Mouse (Mus musculus) B cell, adult 67 days (primary cell): ENCODE data around the gene Eri2. TPM values are rescaled to one million over a fixed set of nuclear protein-coding genes. Genes with fewer than 3 reads are reported as not detected.

ENCODE experiments used
- total RNA-seq, 2 experiments: library from RNA; stranded (reverse); gene quantifications; 4 replicates each; pipeline ENCODE4 v1.2.4; 2023

Gene Eri2
- 1 to 10 TPM; 4.7 to 6.2 TPM for total RNA-seq

GRCm38 (mm10) chr7:119793586-119794250, at the start of gene Eri2, which contains the start of gene Rexo5:
Gene Eri2, minus strand, starts transcription at chr7:119794058.
Gene Rexo5, plus strand, starts transcription at chr7:119794006.

GRCm38 (mm10) chr7:119760527-119760951, 33.3 kb downstream of the Eri2 start, which contains the start of gene Acsm3:
Gene Acsm3, plus strand, starts transcription at chr7:119760923.

GRCm38 (mm10) chr7:119720253-119720946, 73.5 kb downstream of the Eri2 start, which contains the start of gene Thumpd1:
Gene Thumpd1, minus strand, starts transcription at chr7:119720798.

Other genes with a start within 250 kb of the Eri2 start
- not detected for gene Acsm2, start 239.7 kb downstream of the Eri2 start, total RNA-seq
- not detected for gene Acsm1, start 187.0 kb downstream of the Eri2 start, total RNA-seq
- gene Acsm4, start 104.0 kb downstream of the Eri2 start, total RNA-seq, result not detected
- gene Thumpd1, start 73.3 kb downstream of the Eri2 start, total RNA-seq, result 10 to 100 TPM; 69.8 to 84.5 TPM
- gene Acsm3, start 33.1 kb downstream of the Eri2 start, total RNA-seq, result not detected
- 1 to 10 TPM; 8.8 to 9.8 TPM for gene Rexo5, start 52 bp downstream of the Eri2 start, total RNA-seq
- 1 to 10 TPM; 3.5 to 5.7 TPM for gene Lyrm1, start 101.8 kb upstream of the Eri2 start, total RNA-seq
- gene Dcun1d3, start 102.2 kb upstream of the Eri2 start, total RNA-seq, result 10 to 100 TPM; 14.8 to 16.5 TPM